Mouse (Mus musculus) adrenal gland (tissue): ENCODE measurements around the gene Xylt1.

ENCODE experiments used
- intact Hi-C: fragments of 180-260 bp; cut with DNase I; formaldehyde crosslinking; loops from one replicate; pipeline ENCODE4 v1.15.1; 2025
- long read RNA-seq, 2 experiments: library from polyadenylated mRNA; unstranded; transcript quantifications; one replicate each; pipeline ENCODE4 v2.0.0; 2020; ENCODE audit warnings: borderline replicate concordance in 1 of 2; ENCODE audit not compliant: insufficient replicate concordance in 1 of 2

Gene Xylt1
- long read RNA-seq, experiment 1, partial matches to known transcripts, result 0 of 1 reads
- long read RNA-seq, experiment 1, other reads (novel, unspliced or antisense), result 1 of 1 reads
- long read RNA-seq, experiment 2, partial matches to known transcripts, result 0 of 2 reads
- long read RNA-seq, experiment 2, other reads (novel, unspliced or antisense), result 2 of 2 reads

DNA sequence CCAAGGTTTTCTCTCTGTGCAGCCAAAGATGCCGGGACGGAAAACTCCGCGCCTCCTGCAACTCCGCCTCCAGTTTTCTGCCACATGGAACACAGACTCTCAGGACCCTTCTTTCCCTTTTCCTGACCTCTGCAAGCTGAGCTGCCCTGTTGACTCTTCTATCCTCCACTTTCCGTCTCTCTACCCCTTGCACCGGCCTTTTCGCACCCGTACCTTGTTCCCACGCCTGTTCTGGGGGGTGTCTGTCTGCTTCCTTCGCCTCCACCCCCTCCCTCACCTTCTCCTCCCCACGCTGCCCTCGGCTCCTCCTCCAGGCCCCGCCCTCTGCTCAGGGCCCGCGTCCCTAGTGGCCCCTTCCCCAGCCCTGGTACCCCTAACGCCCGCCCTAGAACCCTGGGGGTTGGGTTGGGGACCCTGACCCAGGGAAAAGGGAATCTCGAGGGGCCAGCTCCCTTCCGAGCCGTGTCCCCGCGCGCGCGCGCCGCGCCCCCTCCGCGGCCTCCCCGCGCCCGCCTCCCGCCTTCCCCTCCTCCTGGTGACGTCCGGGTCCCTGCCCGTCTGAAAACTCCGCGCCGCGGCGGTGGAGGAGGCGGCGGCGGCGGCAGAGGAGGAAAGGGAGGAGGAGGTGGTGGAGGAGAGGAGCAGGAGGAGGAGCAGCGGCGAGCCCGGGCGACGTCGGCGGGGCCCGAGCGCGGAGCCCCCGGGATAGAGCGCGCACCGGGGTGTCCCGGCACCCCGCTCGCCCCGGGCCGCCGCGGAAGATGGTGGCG, at the start of gene Xylt1:
Gene Xylt1 (plus strand): TSS at position 562 of the 770 bp plus-strand sequence.
- intact Hi-C loops, result loop anchor here (5.0 kb wide), 1 partner anchor 242 kb away; no protein-coding TSS in a partner anchor

DNA sequence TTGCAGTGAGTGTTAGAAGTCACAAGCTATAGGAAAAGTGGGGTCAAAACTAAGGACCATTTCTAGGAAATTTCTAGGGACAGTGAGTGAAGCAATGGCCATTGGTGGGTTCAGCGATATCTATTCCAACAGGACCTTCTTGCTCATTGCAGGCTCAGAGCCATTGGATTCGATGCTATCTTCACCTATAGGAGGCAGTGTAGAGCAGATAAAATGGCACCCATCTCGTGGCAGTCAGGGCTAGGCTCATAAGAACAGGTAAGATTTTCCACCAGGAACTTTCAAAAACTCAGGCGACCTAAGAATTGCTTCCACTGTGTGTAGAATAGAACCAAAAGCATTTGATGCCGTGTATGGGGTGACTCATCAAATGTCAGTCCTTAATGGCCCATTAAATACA, 46.8 kb upstream of the Xylt1 start:
- intact Hi-C loops, result no loop called here

DNA sequence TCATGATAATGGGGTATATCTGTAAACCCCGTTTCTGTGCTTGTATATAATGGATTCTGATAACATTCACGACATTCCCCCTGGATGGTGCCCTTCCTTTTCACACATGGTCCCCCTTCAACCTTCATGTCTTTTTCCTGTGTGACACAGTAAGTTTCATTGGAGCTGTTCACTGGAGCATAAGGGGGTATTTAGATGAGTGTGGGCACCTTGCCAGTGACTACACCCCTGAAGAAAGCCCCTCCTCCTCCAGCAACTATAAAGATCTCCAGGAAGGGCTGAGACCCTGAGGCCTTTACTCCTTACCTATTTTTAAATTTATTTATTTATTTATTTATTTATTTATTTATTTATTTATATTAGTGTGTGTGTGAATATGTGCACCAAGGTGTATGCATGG, 24.5 kb upstream of the Xylt1 start:
- intact Hi-C loops, result no loop called here

DNA sequence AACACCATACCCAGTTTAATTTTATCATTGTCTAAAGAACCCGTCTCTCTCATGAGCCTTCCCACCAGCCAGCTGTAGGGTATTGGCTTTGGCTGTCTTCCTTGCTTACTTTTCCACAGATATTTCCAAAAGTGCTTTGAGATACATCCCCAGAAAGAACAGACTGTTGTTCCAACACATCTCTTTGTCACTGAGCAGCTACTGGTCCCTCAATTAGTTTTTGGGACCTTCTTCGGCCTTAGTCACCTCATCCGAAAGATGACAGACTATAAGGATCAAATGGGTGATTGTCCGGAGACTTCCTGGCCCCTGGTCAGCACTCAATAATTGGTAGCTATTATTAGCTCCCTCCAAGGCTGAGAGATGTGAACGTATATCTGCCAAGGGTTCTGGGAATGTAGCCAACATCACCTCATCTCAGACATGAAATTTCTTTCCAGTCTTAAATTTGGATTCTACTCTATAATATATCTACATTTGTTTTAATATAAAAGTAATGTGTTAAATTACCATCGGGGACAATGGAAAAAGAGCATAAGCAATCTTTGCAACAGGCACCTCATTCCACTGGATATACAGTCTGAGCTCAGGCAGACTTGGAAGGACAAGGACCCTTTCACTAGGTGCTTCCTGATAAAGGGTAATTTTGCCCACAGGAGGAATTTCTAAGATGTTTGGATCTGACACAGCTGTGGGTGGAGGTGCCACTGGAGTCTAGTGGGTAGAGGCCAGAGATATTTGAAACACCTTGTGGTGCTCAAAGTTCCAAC, 23.2 kb upstream of the Xylt1 start:
- intact Hi-C loops, result no loop called here

DNA sequence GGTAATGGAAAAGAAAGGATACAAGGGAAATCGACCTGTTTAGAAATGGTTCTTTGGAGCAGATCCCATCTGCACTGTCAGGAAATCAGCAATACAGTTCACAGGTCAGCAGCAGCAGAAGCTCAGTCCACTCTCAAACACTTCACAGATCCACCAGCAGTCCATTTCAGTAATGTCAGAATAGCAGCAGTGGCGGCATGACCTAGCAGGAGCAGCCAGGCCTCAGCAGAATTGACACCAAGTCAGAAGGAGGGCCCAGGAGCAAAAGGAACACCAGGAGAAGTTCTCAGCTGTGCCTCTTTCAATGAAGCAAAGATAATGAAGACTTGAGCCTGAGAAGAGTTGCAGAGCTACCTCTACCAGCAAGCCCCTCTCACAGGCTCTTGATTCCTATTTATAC, 19.5 kb upstream of the Xylt1 start:
- intact Hi-C loops, result no loop called here

DNA sequence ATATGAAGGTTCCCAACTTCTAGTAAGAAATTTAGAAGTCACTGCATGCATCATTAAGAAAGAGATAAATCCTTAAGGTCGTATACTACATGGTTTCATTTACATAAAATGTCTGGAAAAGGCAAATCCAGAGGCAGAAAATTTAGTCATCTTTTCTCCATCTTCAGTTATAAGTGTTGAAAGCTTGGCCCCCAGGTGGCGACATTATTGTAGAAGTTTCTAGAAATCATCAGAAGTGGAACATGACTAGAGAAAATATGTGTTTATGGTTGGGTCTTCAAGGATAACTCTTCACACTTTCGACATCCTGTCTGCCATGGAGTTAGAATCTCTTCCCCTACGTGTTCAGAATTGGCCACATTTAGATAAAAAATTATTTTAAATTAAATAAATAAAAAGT, 18.3 kb upstream of the Xylt1 start:
- intact Hi-C loops, result no loop called here

DNA sequence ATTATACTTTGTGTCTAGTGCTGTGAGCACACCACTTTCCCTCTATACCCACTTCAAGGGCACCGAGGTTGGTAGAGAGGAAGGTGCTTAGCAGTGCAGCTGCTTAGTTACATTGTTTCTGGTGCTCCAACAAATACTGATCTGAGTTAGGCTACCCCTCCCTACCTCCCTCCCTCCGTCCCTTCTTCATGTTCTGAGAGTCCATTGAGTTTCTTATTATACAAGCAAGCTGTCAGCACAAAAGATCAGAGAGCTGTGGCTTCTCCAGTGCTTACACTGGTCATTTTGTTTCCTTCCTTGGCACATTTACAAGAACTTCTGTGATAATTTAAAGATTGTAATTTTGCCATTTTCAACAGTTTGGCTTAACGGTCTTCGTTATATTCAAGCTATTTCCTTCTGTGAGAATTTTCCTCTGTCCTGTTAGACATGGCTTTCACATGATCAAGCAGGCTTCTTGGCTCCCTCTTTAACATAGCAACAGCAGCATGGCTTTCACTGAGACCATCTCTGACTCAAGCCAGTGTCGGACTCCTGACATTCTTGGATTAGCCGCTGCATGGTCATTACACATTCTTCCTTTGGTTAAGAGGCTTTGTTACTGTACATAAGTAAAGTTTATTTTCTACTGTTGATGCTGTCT, 12.0 kb upstream of the Xylt1 start:
- intact Hi-C loops, result no loop called here

DNA sequence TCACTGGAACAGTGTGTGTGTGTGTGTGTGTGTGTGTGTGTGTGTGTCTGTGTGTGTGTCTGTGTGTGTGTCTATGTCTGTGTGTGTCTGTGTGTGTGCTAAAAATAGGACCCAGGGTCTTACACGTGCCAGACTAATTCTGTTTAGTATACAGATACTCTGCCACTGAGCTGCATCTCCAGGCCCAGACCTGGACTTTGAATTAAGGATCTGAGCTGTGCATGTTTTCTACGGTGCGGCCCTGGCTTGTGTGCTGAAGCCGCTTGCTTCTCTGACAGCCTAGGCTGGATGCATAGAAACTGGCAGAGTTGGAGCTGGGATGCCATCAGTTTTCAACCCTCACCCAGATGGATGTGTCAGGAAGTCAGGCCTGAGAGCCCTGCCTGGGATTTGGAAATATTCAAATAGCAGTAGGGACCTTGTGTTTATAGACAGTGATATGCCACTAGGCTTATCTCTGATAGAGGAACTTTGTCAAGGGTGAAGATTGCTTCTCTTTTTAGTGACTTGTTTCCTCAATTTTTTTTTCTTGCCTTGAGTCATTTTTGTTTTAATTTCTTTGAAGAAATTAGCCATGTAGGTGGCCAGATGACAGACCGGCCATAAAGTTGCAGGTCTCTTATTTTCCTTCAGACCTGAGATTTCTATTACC, 11.4 kb upstream of the Xylt1 start:
- intact Hi-C loops, result no loop called here

DNA sequence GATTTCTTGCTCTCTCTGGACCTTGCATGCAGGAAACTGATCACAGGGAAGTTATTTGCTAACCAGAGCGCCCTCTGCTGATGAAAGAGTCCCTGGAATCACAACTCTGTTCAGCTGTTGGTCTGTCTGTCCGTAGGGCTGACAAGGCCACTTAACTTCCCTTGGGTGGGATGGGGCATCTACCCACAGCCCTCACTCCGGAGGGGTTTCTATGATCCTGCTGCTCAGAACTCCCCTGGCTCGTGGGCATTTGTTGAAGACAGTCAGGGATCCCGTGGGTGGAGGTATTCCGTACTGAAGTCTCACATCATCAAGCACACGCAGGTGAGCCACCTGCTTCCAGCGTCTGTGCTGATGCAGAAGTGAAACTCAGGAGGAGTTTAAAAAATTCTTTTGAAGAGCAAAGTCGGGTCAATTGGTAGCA, 4.9 kb upstream of the Xylt1 start:
- intact Hi-C loops, result loop anchor here (2.0 to 5.0 kb wide), 2 partner anchors 69 to 675 kb away; no protein-coding TSS in a partner anchor

DNA sequence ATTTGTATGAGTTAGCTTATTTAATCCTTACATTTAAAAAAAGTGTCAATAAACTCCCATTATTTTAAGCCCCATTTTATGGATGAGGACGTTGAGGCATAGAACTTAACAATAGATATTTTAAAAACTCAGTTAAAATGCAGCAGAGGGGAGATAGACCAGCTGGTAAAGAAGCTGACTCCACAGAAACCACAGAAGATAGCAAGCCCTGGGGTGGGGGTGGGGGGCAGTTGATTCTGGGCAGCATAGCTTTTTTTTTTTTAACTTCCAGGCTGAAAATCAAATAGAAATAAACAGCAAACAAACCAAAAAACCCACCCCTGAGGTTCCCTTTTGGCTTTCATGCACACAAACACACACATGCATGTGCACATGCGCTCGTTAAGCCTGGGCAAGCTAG, 3.6 kb upstream of the Xylt1 start:
- intact Hi-C loops, result loop anchor here (2.0 to 5.0 kb wide), 2 partner anchors 70 to 676 kb away; no protein-coding TSS in a partner anchor

DNA sequence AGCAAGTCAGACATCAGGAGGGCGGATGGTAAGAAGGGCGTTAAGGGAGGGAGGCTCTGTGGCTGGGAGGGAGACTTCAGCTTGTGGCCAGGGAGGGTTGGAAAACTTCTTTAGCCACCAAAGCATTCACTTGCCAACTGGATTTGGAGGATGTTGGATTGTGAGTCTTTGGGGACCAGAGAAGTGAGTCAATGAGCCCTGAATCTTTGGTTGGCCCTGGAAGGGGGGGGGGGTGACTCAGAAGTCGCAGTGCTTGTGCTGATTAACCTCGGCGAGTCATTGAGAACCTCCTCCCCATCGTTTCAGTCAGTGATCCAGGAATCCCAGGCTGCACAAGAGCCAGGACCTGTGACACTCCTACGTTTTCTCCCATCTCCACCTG, 752 bp upstream of the Xylt1 start:
- intact Hi-C loops, result loop anchor here (5.0 kb wide), 1 partner anchor 242 kb away; no protein-coding TSS in a partner anchor

DNA sequence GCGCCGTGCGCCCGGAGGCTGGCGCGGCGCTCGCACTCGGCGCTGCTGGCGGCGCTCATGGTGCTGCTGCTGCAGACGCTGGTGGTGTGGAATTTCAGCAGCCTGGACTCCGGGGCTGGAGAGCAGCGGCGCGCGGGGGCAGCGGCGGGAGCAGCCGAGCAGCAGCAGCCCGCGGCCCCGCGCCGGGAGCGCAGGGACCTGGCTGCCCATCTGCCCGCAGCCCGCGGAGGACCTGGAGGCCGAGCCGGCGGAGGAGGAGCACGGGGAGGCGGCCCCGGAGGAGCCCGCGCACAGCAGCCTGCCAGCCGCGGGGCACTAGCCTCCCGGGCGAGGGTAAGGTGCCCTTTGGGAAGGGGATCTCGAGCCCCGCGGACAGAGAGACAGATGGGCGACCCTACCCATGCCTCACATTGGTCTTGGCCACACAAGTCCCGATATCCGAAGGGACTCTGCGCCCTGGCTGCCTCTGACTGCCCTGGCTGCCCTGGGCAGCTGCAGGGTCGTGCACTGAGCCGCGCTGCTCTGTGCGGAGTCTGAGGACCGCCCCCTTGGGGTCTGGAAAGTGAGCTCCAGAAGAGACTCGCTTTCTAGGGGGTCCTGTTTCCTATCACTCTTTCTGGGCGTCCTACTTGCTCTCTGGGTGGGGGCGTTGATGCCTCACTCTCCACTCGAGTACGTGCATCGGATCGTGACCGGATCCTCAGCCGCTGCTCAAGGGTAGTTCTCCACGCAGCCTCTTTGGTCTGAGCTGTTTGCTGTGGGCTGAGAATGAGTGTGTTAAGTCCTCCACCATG, 606 bp downstream of the Xylt1 start:
- intact Hi-C loops, result loop anchor here (5.0 kb wide), 1 partner anchor 241 kb away; no protein-coding TSS in a partner anchor

DNA sequence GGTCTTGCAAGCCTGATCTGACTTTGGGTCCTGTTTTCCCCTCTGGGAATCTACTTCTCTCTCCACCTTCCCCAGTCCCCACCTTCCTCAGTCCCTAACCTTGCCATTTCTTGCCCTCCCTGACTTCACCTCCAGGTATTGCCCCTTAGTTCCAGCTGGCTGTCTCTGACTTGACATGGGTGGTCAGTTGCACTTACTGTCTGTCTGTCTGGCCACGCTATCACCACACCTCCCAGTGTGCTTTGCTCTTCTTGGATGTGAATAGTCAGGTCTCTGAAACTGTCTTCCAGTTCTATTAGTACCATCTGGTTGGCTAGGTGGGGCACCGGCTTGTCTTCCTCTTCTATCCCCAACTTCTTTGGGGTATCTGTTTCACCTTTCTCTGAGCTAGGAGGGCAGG, 1.2 kb downstream of the Xylt1 start:
- intact Hi-C loops, result loop anchor here (5.0 kb wide), 1 partner anchor 240 kb away; no protein-coding TSS in a partner anchor

DNA sequence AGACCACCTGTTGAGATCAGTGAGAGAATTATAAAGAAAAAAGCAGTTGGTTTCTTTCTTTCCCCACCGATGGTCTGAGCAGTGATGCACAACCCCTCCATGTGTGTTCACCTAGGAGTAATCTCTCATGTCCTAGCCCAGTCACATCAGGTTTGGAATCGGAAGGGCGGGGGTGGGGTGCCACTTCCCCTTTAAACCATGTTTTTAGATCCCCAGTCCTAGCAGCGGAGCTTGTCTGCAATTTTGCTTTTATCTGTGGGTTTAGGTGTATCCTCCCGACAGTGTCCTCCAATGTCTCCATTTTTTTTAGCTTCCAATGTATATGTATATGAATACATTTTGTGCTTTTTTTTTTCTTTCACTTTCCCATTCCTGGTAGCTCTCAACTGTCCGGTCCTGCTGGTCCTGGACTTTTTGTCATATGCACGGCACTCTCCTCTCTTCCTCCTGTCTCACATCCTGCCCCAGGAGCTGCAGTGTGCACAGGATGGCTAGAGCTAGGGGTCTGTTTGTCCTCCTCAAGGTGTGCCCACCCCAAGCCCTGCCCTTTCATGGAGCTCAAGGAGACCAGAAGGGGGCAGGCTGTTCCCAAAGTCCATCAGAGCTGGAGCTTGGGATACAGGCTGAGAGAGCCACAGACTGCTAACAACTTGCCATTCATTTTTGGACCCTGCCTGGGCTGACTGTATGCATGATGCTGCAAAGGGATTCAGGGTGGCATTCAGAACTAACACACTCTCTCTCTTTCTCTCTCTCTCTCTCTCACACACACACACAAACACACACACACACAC, 2.6 kb downstream of the Xylt1 start:
- intact Hi-C loops, result loop anchor here (5.0 kb wide), 1 partner anchor 239 kb away; no protein-coding TSS in a partner anchor

DNA sequence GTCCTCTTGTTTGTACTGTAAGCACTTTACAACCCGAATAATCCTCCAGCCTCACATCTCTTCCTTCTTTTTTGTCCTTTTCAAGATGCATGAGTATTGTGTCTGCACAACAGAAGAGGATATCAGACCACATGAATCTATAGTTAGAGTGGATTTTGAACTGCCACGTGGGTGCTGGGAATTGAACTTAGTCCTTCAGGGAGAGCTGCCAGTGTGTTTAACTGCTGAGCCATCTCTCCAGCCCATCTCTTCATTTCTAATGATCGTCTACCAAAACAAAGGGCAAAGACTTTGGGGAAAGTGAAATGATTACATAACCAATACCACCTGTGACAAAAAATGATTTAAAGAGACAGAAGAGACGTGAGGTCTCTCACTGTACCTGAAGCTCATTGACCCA, 5.6 kb downstream of the Xylt1 start:
- intact Hi-C loops, result no loop called here

DNA sequence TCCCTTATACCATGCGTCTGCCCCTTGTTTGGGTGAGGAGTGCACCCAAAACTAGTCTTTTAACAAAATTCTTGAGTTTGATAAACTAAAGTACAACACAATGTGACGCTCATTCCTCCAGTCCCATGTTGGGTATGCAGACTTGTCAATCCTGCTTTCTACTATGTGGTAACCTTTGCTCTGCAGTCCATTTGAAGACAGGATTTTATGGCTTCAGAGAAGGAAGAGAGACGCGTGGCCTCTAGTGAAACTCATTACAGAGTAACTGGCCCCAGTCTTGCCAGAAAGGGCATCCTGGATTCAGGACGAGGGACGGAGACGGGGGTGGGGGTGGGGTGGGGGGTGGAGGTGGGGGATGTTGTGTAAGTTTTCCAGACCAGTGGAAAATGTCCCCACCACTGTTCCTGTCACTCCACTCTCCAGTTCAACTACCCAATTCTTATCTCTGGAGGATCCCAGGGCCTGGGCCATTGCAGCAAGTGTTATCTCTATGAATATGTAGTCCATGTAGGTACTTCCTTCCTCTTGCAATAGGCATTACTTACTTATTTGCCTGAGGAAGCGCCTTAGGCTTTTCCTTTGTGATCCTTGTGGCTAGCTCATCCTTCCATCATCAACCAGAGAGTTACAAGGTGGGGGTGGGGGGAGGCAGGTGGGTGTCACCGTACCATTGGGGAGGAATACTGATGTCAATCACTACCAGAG, 7.7 kb downstream of the Xylt1 start:
- intact Hi-C loops, result no loop called here

DNA sequence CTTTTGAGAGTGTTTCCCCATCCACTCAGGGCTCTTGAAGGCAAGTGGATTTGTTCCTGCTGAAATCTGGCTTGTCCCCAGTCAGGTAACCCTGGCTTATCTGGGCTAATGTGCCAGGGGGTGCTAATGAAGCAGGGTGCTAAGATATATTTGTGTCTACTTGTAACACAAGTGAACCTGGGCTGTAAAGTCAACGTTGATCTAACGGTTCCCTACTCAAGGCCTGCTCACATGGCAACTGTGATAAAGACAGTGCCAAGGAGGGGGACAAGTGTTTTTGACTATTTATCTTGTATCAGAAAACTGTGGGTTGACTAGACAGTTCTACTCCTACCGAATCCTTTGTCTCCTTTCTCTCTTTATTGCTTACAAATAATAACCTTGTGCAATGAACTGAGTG, 8.3 kb downstream of the Xylt1 start:
- intact Hi-C loops, result no loop called here

DNA sequence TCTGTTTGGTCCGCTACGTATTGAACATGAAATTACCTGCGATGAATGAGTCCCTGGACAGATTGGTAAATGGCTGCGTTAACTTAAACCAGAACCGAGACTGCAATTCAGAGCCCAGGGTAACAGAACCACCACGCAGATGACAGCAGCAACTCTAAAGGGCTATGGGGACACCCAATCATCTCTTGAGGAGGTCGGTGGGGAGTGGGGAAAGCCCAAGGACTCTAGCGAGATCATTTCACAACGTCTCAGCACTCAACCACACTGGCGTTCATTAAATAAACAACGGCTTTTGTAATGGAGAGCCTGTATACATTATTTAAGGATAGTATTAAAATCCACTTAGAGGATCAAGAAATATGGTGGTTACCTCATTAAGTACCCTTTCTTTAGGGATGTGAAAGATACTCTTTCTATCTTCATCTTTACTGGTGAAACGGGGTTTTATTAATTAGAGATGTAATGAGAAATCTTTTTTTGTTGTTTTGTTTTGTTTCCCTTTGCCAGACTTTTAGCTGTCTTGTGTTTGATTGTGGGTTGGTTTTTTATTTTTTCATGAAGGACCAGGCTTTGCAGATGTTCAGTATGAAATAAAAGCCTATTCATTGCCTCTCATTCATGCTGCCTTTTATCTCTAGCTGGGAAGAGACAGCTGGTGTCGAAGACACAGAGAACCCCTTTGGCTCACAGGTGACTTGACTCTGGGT, 12.2 kb downstream of the Xylt1 start:
- intact Hi-C loops, result no loop called here
